Mouse (Mus musculus) olfactory bulb, adult 2 months (tissue): Measurements from ENCODE around the gene Slc4a2. TPM values are rescaled to one million over a fixed set of nuclear protein-coding genes. Genes with fewer than 3 reads are reported as not detected.

ENCODE experiments used
- H3K27ac ChIP-seq: fragments of 200-500 bp; 2 replicates; pipeline ENCODE4 v1.5.1; 2012; ENCODE audit warnings: low read depth, low read length; ENCODE audit not compliant: insufficient read depth
- H3K4me1 ChIP-seq: fragments of 200-500 bp; 2 replicates; pipeline ENCODE4 v1.6.1; 2012; ENCODE audit warnings: low read length; ENCODE audit not compliant: control insufficient read depth, insufficient read depth
- H3K4me3 ChIP-seq: fragments of 200-500 bp; 2 replicates; pipeline ENCODE4 v1.5.1; 2012; ENCODE audit warnings: mild to moderate bottlenecking, low read depth, low read length, moderate library complexity; ENCODE audit not compliant: insufficient read depth
- CTCF ChIP-seq: fragments of 200-500 bp; IDR thresholded peaks from 2 replicates; pipeline ENCODE4 v1.5.1; 2012; ENCODE audit warnings: low read depth, mild to moderate bottlenecking, low read length, moderate library complexity; ENCODE audit not compliant: insufficient read depth
- POLR2A ChIP-seq: fragments of 200-500 bp; IDR thresholded peaks from 2 replicates; pipeline ENCODE4 v1.6.1; 2012; ENCODE audit warnings: mild to moderate bottlenecking, low read depth, low read length, moderate library complexity; ENCODE audit not compliant: insufficient read depth
- WGBS: fragments of 180-500 bp; shearing (Covaris S2); methylation state at CpG from one replicate; pipeline ENCODE4 v1.1.7; 2018; 5-methylcytosine and 5-hydroxymethylcytosine counted together
- polyA plus RNA-seq: library from polyadenylated mRNA; stranded (reverse); fragments of >200 nt; gene quantifications from 2 replicates; pipeline ENCODE4 v1.2.4, GENCODE M21; 2012; ENCODE audit warnings: low replicate concordance; ENCODE audit not compliant: missing spikeins, insufficient read depth, insufficient read length

The Slc4a2 gene
- not detected in 2 replicates for polyA plus RNA-seq

- H3K27ac ChIP-seq, result peak within 1 kb of the TSS; percentile 88
- H3K4me1 ChIP-seq, result peaks cover 40% of the 10 kb centered on the region
- TF ChIP-seq POLR2A, result peak; percentile 81
- TF ChIP-seq CTCF, result no peak
- under 1% methylated on average over 46 of the region's 46 CpGs for WGBS
- H3K4me3 ChIP-seq, result peak within 1 kb of the TSS; percentile 79
Measured at GRCm38 (mm10) chr5:24423129-24424003, at the start of gene Slc4a2, which contains the start of gene Cdk5. Gene Slc4a2, plus strand, starts transcription at chr5:24423837. Gene Cdk5, minus strand, starts transcription at chr5:24423530.

- Histone ChIP-seq H3K27ac (no peak overlapping the region), H3K4me3 (no peak overlapping the region), H3K4me1 (peaks cover 2% of the 10 kb centered on the region; the same call in 1 of the 2 replicates)
- 18% methylated on average over 6 of the region's 6 CpGs for WGBS
- TF ChIP-seq POLR2A (no peak), CTCF (no peak)
Measured at GRCm38 (mm10) chr5:24374216-24374615, 49.4 kb upstream of the Slc4a2 start.

- Histone ChIP-seq H3K4me3 (no peak overlapping the region), H3K27ac (no peak overlapping the region), H3K4me1 (peaks cover 7% of the 10 kb centered on the region)
- 54% methylated on average over 7 of the region's 7 CpGs for WGBS
- TF ChIP-seq POLR2A, result no peak
- TF ChIP-seq CTCF, result no peak
Measured at GRCm38 (mm10) chr5:24374666-24375328, 48.8 kb upstream of the Slc4a2 start.

GRCm38 (mm10) chr5:24378700-24379099 lies 44.9 kb upstream of the Slc4a2 start:
- Histone ChIP-seq H3K4me3 (no peak overlapping the region), H3K27ac (no peak overlapping the region), H3K4me1 (peaks cover 19% of the 10 kb centered on the region)
- WGBS, result 84% methylated on average over 2 of the region's 2 CpGs
- no peak for TF ChIP-seq CTCF
- TF ChIP-seq POLR2A, result no peak

GRCm38 (mm10) chr5:24379501-24379900 lies 44.1 kb upstream of the Slc4a2 start:
- peaks cover 22% of the 10 kb centered on the region for H3K4me1 ChIP-seq
- 46% methylated on average over 4 of the region's 4 CpGs for WGBS
- TF ChIP-seq CTCF, result no peak
- no peak for TF ChIP-seq POLR2A
- no peak overlapping the region for H3K27ac ChIP-seq
- H3K4me3 ChIP-seq, result no peak overlapping the region

GRCm38 (mm10) chr5:24380499-24380898 lies 43.1 kb upstream of the Slc4a2 start:
- H3K4me1 ChIP-seq, result peaks cover 24% of the 10 kb centered on the region
- WGBS, result 83% methylated on average over 4 of the region's 4 CpGs
- H3K27ac ChIP-seq, result no peak overlapping the region
- no peak overlapping the region for H3K4me3 ChIP-seq
- no peak for TF ChIP-seq POLR2A
- TF ChIP-seq CTCF, result no peak

GRCm38 (mm10) chr5:24381486-24381885 lies 42.2 kb upstream of the Slc4a2 start:
- WGBS, result 86% methylated on average over 6 of the region's 6 CpGs
- Histone ChIP-seq H3K4me1 (peaks cover 24% of the 10 kb centered on the region), H3K27ac (no peak overlapping the region), H3K4me3 (no peak overlapping the region)
- no peak for TF ChIP-seq CTCF
- no peak for TF ChIP-seq POLR2A

GRCm38 (mm10) chr5:24381988-24382387 lies 41.6 kb upstream of the Slc4a2 start:
- Histone ChIP-seq H3K4me3 (no peak overlapping the region), H3K4me1 (peaks cover 26% of the 10 kb centered on the region), H3K27ac (no peak overlapping the region)
- no peak for TF ChIP-seq CTCF
- TF ChIP-seq POLR2A, result no peak
- 57% methylated on average over 2 of the region's 2 CpGs for WGBS
